Mouse (Mus musculus): ENCODE measurements at regions not wholly inside any gene's neighbourhood (a gene's known extent, or its start where the extent isn't known, plus 50 kb on each side); places are given as distances from the start of the nearest gene placed in this dataset.

- peaks cover 9% of the 10 kb centered on the region for H3K27me3 ChIP-seq
- DNase-seq (ENCODE audit: low read depth, low spot score) (no peak), ATAC-seq (peak; percentile 47)
- ChIA-PET POLR2A (no interaction called here), CTCF (no interaction called here)
- in situ Hi-C loops (cut with MboI; ENCODE audit: low pct_unique_long_range_greater_than_20kb) = no loop called here
- no peak for TF ChIP-seq CTCF (IDR thresholded peaks at IDR 0.05)
Observed at GRCm38 (mm10) chr15:67971998-67972397, 1471.3 kb upstream of the Lrrc6 start.

- DNase-seq (ENCODE audit: low read depth, low spot score) = peak; percentile 61
- H3K27me3 ChIP-seq = peaks cover 8% of the 10 kb centered on the region
- ChIA-PET POLR2A (no interaction called here), CTCF (no interaction called here)
- ATAC-seq = peak; percentile 81
- in situ Hi-C loops (cut with MboI; ENCODE audit: low pct_unique_long_range_greater_than_20kb) = no loop called here
- no peak for TF ChIP-seq CTCF (IDR thresholded peaks at IDR 0.05)
Observed at GRCm38 (mm10) chr15:67954216-67954615, 1453.5 kb upstream of the Lrrc6 start.

- POLR2A ChIA-PET = no interaction called here
- CTCF ChIA-PET = no interaction called here
- no peak for TF ChIP-seq CTCF (IDR thresholded peaks at IDR 0.05)
- peaks cover 8% of the 10 kb centered on the region for H3K27me3 ChIP-seq
- ATAC-seq (no peak), DNase-seq (ENCODE audit: low read depth, low spot score) (no peak)
- in situ Hi-C loops (cut with MboI; ENCODE audit: low pct_unique_long_range_greater_than_20kb) = no loop called here
Observed at GRCm38 (mm10) chr15:67950281-67951040, 1449.8 kb upstream of the Lrrc6 start.

GRCm38 (mm10) chr15:67944330-67945082 lies 1443.8 kb upstream of the Lrrc6 start:
- DNase-seq (ENCODE audit: low read depth, low spot score) (no peak), ATAC-seq (no peak)
- CTCF ChIA-PET = no interaction called here
- no peaks in the 10 kb centered on the region for H3K27me3 ChIP-seq
- TF ChIP-seq CTCF (IDR thresholded peaks at IDR 0.05) = no peak
- in situ Hi-C loops (cut with MboI; ENCODE audit: low pct_unique_long_range_greater_than_20kb) = no loop called here
- POLR2A ChIA-PET = interaction anchor here (1.0 kb wide), 1 partner anchor 45 kb away, joined by 3 read pairs; no protein-coding TSS in a partner anchor

GRCm38 (mm10) chr15:67943046-67943445 lies 1442.3 kb upstream of the Lrrc6 start:
- CTCF ChIA-PET = no interaction called here
- DNase-seq (ENCODE audit: low read depth, low spot score) = no peak
- POLR2A ChIA-PET = no interaction called here
- no peaks in the 10 kb centered on the region for H3K27me3 ChIP-seq
- in situ Hi-C loops (cut with MboI; ENCODE audit: low pct_unique_long_range_greater_than_20kb) = no loop called here
- TF ChIP-seq CTCF (IDR thresholded peaks at IDR 0.05) = no peak
- ATAC-seq = no peak

GRCm38 (mm10) chr15:67940510-67940909 lies 1439.8 kb upstream of the Lrrc6 start:
- in situ Hi-C loops (cut with MboI; ENCODE audit: low pct_unique_long_range_greater_than_20kb) = no loop called here
- no peak for ATAC-seq
- POLR2A ChIA-PET = interaction anchor here (0.6 kb wide), 1 partner anchor 944 kb away, joined by 3 read pairs; no protein-coding TSS in a partner anchor
- TF ChIP-seq CTCF (IDR thresholded peaks at IDR 0.05) = no peak
- CTCF ChIA-PET = no interaction called here
- H3K27me3 ChIP-seq = no peaks in the 10 kb centered on the region
- no peak for DNase-seq (ENCODE audit: low read depth, low spot score)

GRCm38 (mm10) chr15:67924885-67925284 lies 1424.2 kb upstream of the Lrrc6 start:
- no peak for TF ChIP-seq CTCF (IDR thresholded peaks at IDR 0.05)
- ATAC-seq (no peak), DNase-seq (ENCODE audit: low read depth, low spot score) (no peak)
- in situ Hi-C loops (cut with MboI; ENCODE audit: low pct_unique_long_range_greater_than_20kb) = no loop called here
- POLR2A ChIA-PET = no interaction called here
- peaks cover 20% of the 10 kb centered on the region for H3K27me3 ChIP-seq
- CTCF ChIA-PET = interaction anchor here (1.0 kb wide), 1 partner anchor 14 kb away, joined by 3 read pairs; no protein-coding TSS in a partner anchor

GRCm38 (mm10) chr15:67907034-67907433 lies 1406.3 kb upstream of the Lrrc6 start:
- ATAC-seq = no peak
- no peak for TF ChIP-seq CTCF (IDR thresholded peaks at IDR 0.05)
- in situ Hi-C loops (cut with MboI; ENCODE audit: low pct_unique_long_range_greater_than_20kb) = no loop called here
- H3K27me3 ChIP-seq = no peaks in the 10 kb centered on the region
- ChIA-PET POLR2A (no interaction called here), CTCF (interaction anchor here (1.3 kb wide), 1 partner anchor 14 kb away, joined by 3 read pairs; no protein-coding TSS in a partner anchor)
- no peak for DNase-seq (ENCODE audit: low read depth, low spot score)

GRCm38 (mm10) chr15:67905279-67905678 lies 1404.6 kb upstream of the Lrrc6 start:
- DNase-seq (ENCODE audit: low read depth, low spot score) (no peak), ATAC-seq (no peak)
- ChIA-PET POLR2A (no interaction called here), CTCF (no interaction called here)
- no peak for TF ChIP-seq CTCF (IDR thresholded peaks at IDR 0.05)
- in situ Hi-C loops (cut with MboI; ENCODE audit: low pct_unique_long_range_greater_than_20kb) = no loop called here
- H3K27me3 ChIP-seq = no peaks in the 10 kb centered on the region

GRCm38 (mm10) chr15:67904646-67905045 lies 1403.9 kb upstream of the Lrrc6 start:
- no peak for ATAC-seq
- POLR2A ChIA-PET = no interaction called here
- CTCF ChIA-PET = no interaction called here
- in situ Hi-C loops (cut with MboI; ENCODE audit: low pct_unique_long_range_greater_than_20kb) = no loop called here
- no peaks in the 10 kb centered on the region for H3K27me3 ChIP-seq
- DNase-seq (ENCODE audit: low read depth, low spot score) = no peak
- no peak for TF ChIP-seq CTCF (IDR thresholded peaks at IDR 0.05)

GRCm38 (mm10) chr15:67902982-67903381 lies 1402.3 kb upstream of the Lrrc6 start:
- TF ChIP-seq CTCF (IDR thresholded peaks at IDR 0.05) = no peak
- in situ Hi-C loops (cut with MboI; ENCODE audit: low pct_unique_long_range_greater_than_20kb) = no loop called here
- ChIA-PET CTCF (no interaction called here), POLR2A (no interaction called here)
- DNase-seq (ENCODE audit: low read depth, low spot score) (no peak), ATAC-seq (no peak)
- H3K27me3 ChIP-seq = no peaks in the 10 kb centered on the region

All from Patski (cell line).